Mouse (Mus musculus) forebrain, postnatal 0 days (tissue): Measurements from ENCODE around the gene Atf7ip. TPM values are rescaled to one million over a fixed set of nuclear protein-coding genes. Genes with fewer than 3 reads are reported as not detected.

Experiments
- ATAC-seq: fragments of 200-750 bp; cut with Nextera tagmentation; 2 replicates; pipeline ENCODE4 v1.8.0; 2017; ENCODE audit warnings: mild to moderate bottlenecking, moderate library complexity
- DNase-seq: peaks from one replicate; pipeline ENCODE4 v3.0.0-alpha.2; 2015
- H3K27ac ChIP-seq: fragments of 300-500 bp; sonication (generic); 2 replicates; pipeline ENCODE4 v1.5.1; 2014; ENCODE audit warnings: low read depth, mild to moderate bottlenecking, antibody characterized with exemption, low read length, moderate library complexity, mixed read lengths
- H3K27me3 ChIP-seq: fragments of 300-500 bp; sonication (generic); 2 replicates; pipeline ENCODE4 v1.6.1; 2014; ENCODE audit warnings: mild to moderate bottlenecking, low read length, mixed read lengths; ENCODE audit not compliant: insufficient read depth
- H3K36me3 ChIP-seq: fragments of 300-500 bp; sonication (generic); 2 replicates; pipeline ENCODE4 v1.6.1; 2014; ENCODE audit warnings: mild to moderate bottlenecking, moderate library complexity; ENCODE audit not compliant: insufficient read depth
- H3K4me1 ChIP-seq: fragments of 300-500 bp; sonication (generic); 2 replicates; pipeline ENCODE4 v1.6.1; 2014; ENCODE audit warnings: antibody characterized with exemption; ENCODE audit not compliant: insufficient read depth
- H3K4me2 ChIP-seq: fragments of 300-500 bp; sonication (generic); 2 replicates; pipeline ENCODE4 v1.6.1; 2014; ENCODE audit warnings: low read depth, mild to moderate bottlenecking, moderate library complexity
- H3K4me3 ChIP-seq: fragments of 300-500 bp; sonication (generic); 2 replicates; pipeline ENCODE4 v1.5.1; 2014; ENCODE audit warnings: low read depth, low read length, mixed read lengths
- H3K9ac ChIP-seq: fragments of 300-500 bp; sonication (generic); 2 replicates; pipeline ENCODE4 v1.6.1; 2014; ENCODE audit warnings: mild to moderate bottlenecking
- H3K9me3 ChIP-seq: fragments of 300-500 bp; sonication (generic); 2 replicates; pipeline ENCODE4 v1.6.1; 2016; ENCODE audit warnings: low read length
- CTCF ChIP-seq: sonication (generic); IDR thresholded peaks from 2 replicates; pipeline ENCODE4 v1.5.1; 2016; ENCODE audit warnings: antibody characterized with exemption, control low read depth, low read depth
- WGBS: fragments of 180-500 bp; shearing (Covaris S2); extraction: QIAGEN DNeasy Blood & Tissue Kit; methylation state at CpG from one replicate; pipeline ENCODE4 v1.1.7; 2014; 5-methylcytosine and 5-hydroxymethylcytosine counted together
- polyA plus RNA-seq: library from polyadenylated mRNA; unstranded; fragments of >200 nt; fragmentation: Nextera tagmentation; extraction: Ambion mirVana; gene quantifications from 2 replicates; pipeline ENCODE4 v1.2.1, GENCODE M21; 2015
- total RNA-seq: library from RNA; depleted of rRNA; stranded (reverse); fragments of >200 nt; gene quantifications from 2 replicates; pipeline ENCODE4 v1.2.3, GENCODE M21; 2014

Gene Atf7ip
- total and polyA plus RNA-seq, 2 experiments from 2014 or later, result 23.5 to 54.8 TPM

DNA sequence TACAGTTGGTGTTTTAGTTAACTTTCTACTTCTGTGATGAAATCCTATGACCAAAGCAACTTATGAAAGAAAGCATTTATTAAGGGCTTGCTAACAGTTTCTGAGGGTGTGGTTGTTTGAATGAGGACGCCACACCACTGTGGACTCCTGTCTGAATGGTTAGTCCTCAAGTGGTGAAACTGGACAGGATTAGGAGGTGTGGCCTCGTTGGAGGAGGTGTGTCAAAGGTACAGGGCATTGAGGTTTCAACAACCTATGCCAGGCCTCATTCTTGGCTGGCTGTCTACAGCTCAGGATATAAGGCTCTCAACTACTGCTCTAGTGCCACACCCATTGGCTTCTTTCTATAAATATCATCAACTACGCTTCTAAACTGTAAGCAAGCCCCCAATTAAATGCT, 6.4 kb downstream of the Atf7ip start:
- H3K27ac ChIP-seq, result no peak overlapping the region
- TF ChIP-seq CTCF, result no peak
- H3K36me3 ChIP-seq, result no peaks in the 10 kb centered on the region
- H3K4me2 ChIP-seq, result no peak overlapping the region
- DNase-seq (no peak), ATAC-seq (no peak)
- no peak overlapping the region for H3K4me3 ChIP-seq
- H3K9me3 ChIP-seq, result peaks cover 5% of the 10 kb centered on the region; the same call in 1 of the 2 replicates
- H3K4me1 ChIP-seq, result no peaks in the 10 kb centered on the region
- 87% methylated on average over 3 of the region's 3 CpGs for WGBS
- H3K9ac ChIP-seq, result no peak overlapping the region
- no peaks in the 10 kb centered on the region for H3K27me3 ChIP-seq

- DNase-seq (no peak), ATAC-seq (no peak)
- H3K9ac ChIP-seq, result no peak overlapping the region
- H3K27me3 ChIP-seq, result no peaks in the 10 kb centered on the region
- H3K36me3 ChIP-seq, result no peaks in the 10 kb centered on the region
- no peak overlapping the region for H3K27ac ChIP-seq
- peaks cover 5% of the 10 kb centered on the region; the same call in 1 of the 2 replicates for H3K9me3 ChIP-seq
- no peak for TF ChIP-seq CTCF
- WGBS, result 93% methylated on average over 6 of the region's 6 CpGs
- H3K4me2 ChIP-seq, result no peak overlapping the region
- no peak overlapping the region for H3K4me3 ChIP-seq
- no peaks in the 10 kb centered on the region for H3K4me1 ChIP-seq
These were observed 10.7 kb downstream of the Atf7ip start for GRCm38 (mm10) chr6:136516626-136517025.

GRCm38 (mm10) chr6:136517221-136517620, 11.3 kb downstream of the Atf7ip start:
- H3K4me3 ChIP-seq, result no peak overlapping the region
- peaks cover 5% of the 10 kb centered on the region; the same call in 1 of the 2 replicates for H3K9me3 ChIP-seq
- H3K27me3 ChIP-seq, result no peaks in the 10 kb centered on the region
- ATAC-seq (no peak), DNase-seq (no peak)
- no peaks in the 10 kb centered on the region for H3K4me1 ChIP-seq
- H3K27ac ChIP-seq, result no peak overlapping the region
- no peak overlapping the region for H3K4me2 ChIP-seq
- TF ChIP-seq CTCF, result no peak
- no peak overlapping the region for H3K9ac ChIP-seq
- H3K36me3 ChIP-seq, result no peaks in the 10 kb centered on the region

DNA sequence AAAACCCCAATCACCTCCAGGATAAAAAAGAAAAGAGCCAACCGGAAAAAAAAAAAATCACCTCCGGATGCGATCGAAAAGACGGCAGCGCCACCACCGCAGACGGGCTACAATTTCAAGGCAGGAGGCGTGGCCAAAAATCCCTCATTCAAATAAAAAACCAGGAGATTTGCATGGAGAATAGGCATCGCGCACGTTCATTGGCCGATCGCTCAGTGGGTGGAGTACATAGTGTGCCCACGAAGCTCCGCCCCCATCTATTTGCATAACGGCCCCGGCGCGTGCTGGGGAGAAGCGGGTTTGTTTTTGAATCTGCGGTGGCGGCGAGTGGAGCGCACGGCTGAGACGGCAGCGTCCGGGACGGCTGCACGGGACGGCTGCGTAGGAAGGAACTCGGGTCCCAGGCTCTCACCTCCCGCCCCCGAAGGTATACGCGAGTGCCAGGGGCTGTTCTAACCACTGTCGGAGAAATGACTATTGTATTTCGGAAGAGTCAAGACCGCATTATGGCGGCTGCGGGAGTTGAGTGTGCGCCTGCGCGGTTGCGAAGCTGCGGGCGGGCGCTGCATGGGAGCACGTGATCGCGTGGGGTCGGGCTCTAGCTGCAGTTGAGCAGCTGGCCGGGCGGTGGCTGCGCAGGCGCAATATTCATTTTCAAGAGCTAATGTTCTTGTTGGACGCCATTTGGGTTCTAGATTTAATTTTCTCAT, 12.7 kb downstream of the Atf7ip start:
- Histone ChIP-seq H3K9ac (peak overlapping the region; percentile 81), H3K27ac (peak overlapping the region; percentile 99), H3K27me3 (no peaks in the 10 kb centered on the region), H3K4me3 (peak overlapping the region; percentile 63), H3K4me2 (peak overlapping the region; percentile 42), H3K36me3 (no peaks in the 10 kb centered on the region), H3K9me3 (peaks cover 5% of the 10 kb centered on the region; the same call in 1 of the 2 replicates), H3K4me1 (no peaks in the 10 kb centered on the region)
- peak; percentile 99 for DNase-seq
- 2% methylated on average over 59 of the region's 59 CpGs for WGBS
- peak; percentile 63 for TF ChIP-seq CTCF
- ATAC-seq, result peak; percentile 99

- peak overlapping the region; percentile 99 for H3K27ac ChIP-seq
- H3K4me1 ChIP-seq, result no peaks in the 10 kb centered on the region
- 0 out of 2 replicates have a peak, but pooled peaks have one; percentile 51 for TF ChIP-seq CTCF
- no peaks in the 10 kb centered on the region for H3K9me3 ChIP-seq
- H3K9ac ChIP-seq, result peak overlapping the region; percentile 81
- ATAC-seq (no peak), DNase-seq (no peak)
- WGBS, result 1% methylated on average over 17 of the region's 17 CpGs
- H3K4me3 ChIP-seq, result peak overlapping the region; percentile 63
- peak overlapping the region; percentile 42 for H3K4me2 ChIP-seq
- no peaks in the 10 kb centered on the region for H3K27me3 ChIP-seq
- no peaks in the 10 kb centered on the region for H3K36me3 ChIP-seq
These were observed 13.3 kb downstream of the Atf7ip start for GRCm38 (mm10) chr6:136519254-136519653.

GRCm38 (mm10) chr6:136520361-136520760, 14.4 kb downstream of the Atf7ip start:
- no peaks in the 10 kb centered on the region for H3K27me3 ChIP-seq
- H3K9ac ChIP-seq, result no peak overlapping the region
- 0 out of 2 replicates have a peak, but pooled peaks cover 4% of the 10 kb centered on the region for H3K36me3 ChIP-seq
- H3K9me3 ChIP-seq, result no peaks in the 10 kb centered on the region
- no peaks in the 10 kb centered on the region for H3K4me1 ChIP-seq
- H3K4me3 ChIP-seq, result 0 out of 2 replicates have a peak overlapping the region, but pooled peaks have one; percentile 9
- 76% methylated on average over 2 of the region's 2 CpGs for WGBS
- H3K4me2 ChIP-seq, result no peak overlapping the region
- ATAC-seq (no peak), DNase-seq (no peak)
- no peak overlapping the region for H3K27ac ChIP-seq
- no peak for TF ChIP-seq CTCF

DNA sequence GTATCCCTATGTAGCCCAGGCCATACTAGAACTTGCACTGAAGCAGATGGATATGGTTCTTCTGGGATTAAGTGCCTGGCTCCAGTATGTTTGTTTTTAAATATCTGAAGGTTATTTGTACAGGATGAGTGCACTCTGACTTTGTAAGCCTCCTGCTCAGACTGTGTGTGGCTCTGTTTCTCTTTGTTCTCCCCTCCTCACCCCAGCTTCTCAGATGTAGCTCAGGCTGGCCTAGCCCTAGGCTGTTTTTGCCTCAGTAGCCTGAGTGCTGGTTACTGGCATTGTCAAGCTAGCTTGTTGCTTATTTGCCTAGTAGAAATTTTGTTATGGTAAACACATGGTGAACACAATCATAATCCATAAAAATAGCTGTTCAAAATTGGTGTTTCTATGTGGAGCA, 15.7 kb downstream of the Atf7ip start:
- TF ChIP-seq CTCF, result no peak
- no peaks in the 10 kb centered on the region for H3K4me1 ChIP-seq

More for the DNA sequence above, 15.7 kb downstream of the Atf7ip start:
- H3K4me3 ChIP-seq, result no peak overlapping the region
- ATAC-seq (no peak), DNase-seq (no peak)
- H3K9me3 ChIP-seq, result no peaks in the 10 kb centered on the region
- no peak overlapping the region for H3K4me2 ChIP-seq
- no peak overlapping the region for H3K27ac ChIP-seq
- H3K27me3 ChIP-seq, result no peaks in the 10 kb centered on the region
- H3K36me3 ChIP-seq, result 0 out of 2 replicates have a peak, but pooled peaks cover 7% of the 10 kb centered on the region
- H3K9ac ChIP-seq, result no peak overlapping the region
